Mouse (Mus musculus): Measurements from ENCODE around the gene Tfpt. TPM values are rescaled to one million over a fixed set of nuclear protein-coding genes. Genes with fewer than 3 reads are reported as not detected.

The Tfpt gene
- polyA plus RNA-seq, 1 experiment: 22.6 TPM

DNA sequence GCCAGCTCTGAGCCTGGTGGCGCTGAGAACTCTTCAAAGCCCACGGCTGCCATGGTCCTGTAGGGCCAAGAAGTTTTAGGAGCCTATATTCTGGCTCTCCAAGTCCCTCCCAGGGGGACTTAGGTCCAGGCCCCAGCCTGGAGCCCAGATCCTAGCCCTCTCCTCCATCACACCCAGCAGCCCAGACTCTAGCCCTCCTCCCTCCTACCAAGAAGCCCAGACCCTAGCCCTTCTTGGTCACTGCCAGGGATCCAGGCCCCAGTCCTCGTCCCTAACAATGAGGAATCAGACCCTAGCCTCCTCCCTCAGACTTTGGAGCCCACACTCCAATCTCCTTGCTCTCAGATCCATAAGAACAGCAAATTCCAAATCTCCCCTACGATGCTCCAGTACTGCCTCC, 699 bp downstream of the Tfpt start:
- TF ChIP-seq POLR2A (IDR thresholded peaks at IDR 0.05; ENCODE audit: borderline replicate concordance, low read depth, low read length) (no peak), CTCF (IDR thresholded peaks at IDR 0.05; ENCODE audit: low read depth, low read length) (no peak)
- H3K4me1 ChIP-seq (ENCODE audit: control insufficient read depth, insufficient read depth, low read length): peaks cover 11% of the 10 kb centered on the region
- H3K4me3 ChIP-seq (ENCODE audit: insufficient read depth, low read length): peak overlapping the region; percentile 77
- no peak overlapping the region for H3K27ac ChIP-seq (ENCODE audit: insufficient read depth, low read depth, low read length)

DNA sequence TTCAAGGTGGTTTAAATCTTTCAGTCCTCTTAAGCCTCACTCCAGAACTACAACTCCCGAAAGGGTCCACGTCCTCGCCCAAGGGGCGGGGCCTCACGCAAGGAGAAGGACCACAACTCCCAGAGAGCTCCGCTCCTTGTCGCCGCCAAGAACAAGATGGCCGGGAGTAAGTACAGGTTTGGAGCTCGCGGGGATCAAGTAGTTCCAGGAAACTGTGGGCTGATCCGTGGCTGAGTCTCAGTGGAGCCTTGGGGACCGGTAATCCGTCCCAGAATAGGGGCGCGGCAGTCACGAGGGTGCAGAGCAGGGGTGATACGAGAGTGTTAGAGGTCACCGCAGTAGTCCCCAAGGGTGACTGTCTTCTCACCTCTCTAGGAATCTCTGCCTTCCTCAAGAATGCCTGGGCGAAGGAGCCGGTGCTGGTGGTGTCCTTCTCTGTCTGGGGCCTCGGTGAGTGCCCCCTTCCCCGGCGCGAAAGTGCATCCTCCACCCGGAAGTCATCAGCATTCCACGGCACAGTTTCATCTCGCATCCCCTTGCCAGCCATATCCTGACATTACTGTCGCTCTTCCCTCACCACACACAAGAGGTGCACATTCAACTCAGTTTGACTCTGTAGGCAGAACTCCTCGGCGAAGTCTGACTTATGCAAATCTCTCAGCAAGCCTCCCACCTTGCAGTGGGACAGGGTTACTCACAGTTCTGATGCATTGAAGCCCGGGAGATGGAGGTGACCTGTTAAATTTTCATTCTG, 12.3 kb downstream of the Tfpt start, which contains the start of gene Ndufa3:
TSS of gene Ndufa3 (plus strand) at position 132 of the 754 bp plus-strand sequence.
- H3K4me1 ChIP-seq (ENCODE audit: control insufficient read depth, insufficient read depth, low read length): peaks cover 10% of the 10 kb centered on the region
- H3K27ac ChIP-seq (ENCODE audit: insufficient read depth, low read depth, low read length): peak within 1 kb of the TSS; percentile 1; the same call in 1 of the 2 replicates
- TF ChIP-seq POLR2A (IDR thresholded peaks at IDR 0.05; ENCODE audit: borderline replicate concordance, low read depth, low read length) (peak; percentile 48; the same call in 1 of the 2 replicates), CTCF (IDR thresholded peaks at IDR 0.05; ENCODE audit: low read depth, low read length) (no peak)
- peak within 1 kb of the TSS; percentile 66 for H3K4me3 ChIP-seq (ENCODE audit: insufficient read depth, low read length)

DNA sequence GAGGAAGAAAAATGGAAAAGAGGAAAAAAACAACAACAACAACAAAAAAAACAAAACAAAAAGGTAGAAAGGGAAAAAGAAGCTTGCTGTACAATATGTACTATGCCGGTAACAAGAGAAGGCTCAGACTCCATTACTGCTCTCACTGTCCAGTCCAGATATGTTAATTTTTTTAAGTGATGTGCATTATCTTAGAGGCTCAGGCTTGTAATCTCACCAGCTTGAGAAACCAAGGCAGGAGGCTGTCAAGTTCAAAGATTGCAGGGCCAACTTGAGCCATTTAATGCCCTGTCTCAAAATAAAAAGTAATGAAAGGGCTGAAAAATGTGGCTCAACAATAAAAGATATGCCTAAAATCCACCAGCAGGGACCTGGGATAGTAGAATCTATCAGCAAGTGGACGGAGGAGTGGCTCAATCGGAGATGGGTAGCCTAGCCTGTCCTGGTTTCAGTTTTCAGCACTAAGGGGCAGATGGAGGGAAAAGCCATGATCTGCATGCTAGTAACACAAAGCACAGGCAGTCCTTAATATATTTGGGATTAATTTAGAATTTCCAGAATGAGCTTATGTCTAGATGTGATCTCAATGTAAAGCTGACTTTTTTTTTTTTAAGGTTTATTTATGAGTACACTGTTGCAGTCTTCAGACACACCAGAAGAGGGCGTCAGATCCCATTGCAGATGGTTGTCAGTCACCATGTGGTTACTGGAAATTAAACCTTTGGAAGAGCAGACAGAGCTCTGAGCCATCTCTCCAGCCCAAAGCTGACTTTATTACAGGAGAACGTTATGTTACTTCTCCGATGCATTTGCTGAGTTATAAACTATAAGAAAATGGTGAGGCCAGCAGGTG, 13.1 kb downstream of the Tfpt start:
- peak overlapping the region; percentile 66 for H3K4me3 ChIP-seq (ENCODE audit: insufficient read depth, low read length)
- H3K27ac ChIP-seq (ENCODE audit: insufficient read depth, low read depth, low read length): no peak overlapping the region
- TF ChIP-seq CTCF (IDR thresholded peaks at IDR 0.05; ENCODE audit: low read depth, low read length): no peak
- peaks cover 10% of the 10 kb centered on the region for H3K4me1 ChIP-seq (ENCODE audit: control insufficient read depth, insufficient read depth, low read length)

DNA sequence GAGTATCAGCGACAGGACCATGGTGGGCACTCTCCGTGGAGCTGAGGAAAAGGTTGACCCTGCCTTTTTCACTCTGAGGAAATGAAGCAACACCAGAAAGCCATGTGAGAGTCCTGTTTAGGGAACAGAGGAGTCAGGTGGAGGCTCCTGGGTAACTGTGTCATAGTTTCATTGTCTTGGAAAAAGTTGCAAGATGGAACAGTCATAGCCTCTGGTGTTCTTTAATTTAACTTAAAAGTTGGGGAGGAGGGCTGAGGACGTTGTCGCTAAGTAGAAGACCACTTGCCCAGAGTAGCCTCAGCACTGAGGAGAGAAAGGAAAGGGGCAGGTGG, 13.7 kb downstream of the Tfpt start, which contains the start of gene Oscar:
TSS of gene Oscar (minus strand) at position 101 of the 332 bp plus-strand sequence.
- Histone ChIP-seq H3K27ac (ENCODE audit: insufficient read depth, low read depth, low read length) (no peak within 1 kb of the TSS), H3K4me3 (ENCODE audit: insufficient read depth, low read length) (peak within 1 kb of the TSS; percentile 66), H3K4me1 (ENCODE audit: control insufficient read depth, insufficient read depth, low read length) (peaks cover 10% of the 10 kb centered on the region)
- no peak for TF ChIP-seq CTCF (IDR thresholded peaks at IDR 0.05; ENCODE audit: low read depth, low read length)

DNA sequence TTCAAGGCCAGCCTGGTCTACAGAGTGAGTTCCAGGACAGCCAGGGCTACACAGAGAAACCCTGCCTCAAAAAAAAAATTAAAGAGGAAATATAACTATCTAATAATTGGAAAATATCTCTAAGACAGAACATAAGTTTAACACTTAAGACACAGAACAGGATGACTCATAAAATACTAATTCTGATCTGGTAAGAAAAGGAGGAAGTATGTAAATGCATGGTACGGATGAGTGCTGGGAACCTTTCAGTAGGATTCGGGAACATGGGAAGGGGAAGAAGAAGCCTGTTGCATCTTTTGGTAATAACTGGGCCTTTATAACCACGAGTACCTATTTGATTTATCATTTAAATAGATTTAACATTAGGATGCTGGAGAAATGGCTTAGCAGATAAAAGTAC, 15.7 kb downstream of the Tfpt start:
- peaks cover 15% of the 10 kb centered on the region for H3K4me1 ChIP-seq (ENCODE audit: control insufficient read depth, insufficient read depth, low read length)
- no peak for TF ChIP-seq CTCF (IDR thresholded peaks at IDR 0.05; ENCODE audit: low read depth, low read length)
- TF ChIP-seq POLR2A (IDR thresholded peaks at IDR 0.05; ENCODE audit: borderline replicate concordance, low read depth, low read length): no peak
- no peak overlapping the region for H3K4me3 ChIP-seq (ENCODE audit: insufficient read depth, low read length)
- no peak overlapping the region for H3K27ac ChIP-seq (ENCODE audit: insufficient read depth, low read depth, low read length)

DNA sequence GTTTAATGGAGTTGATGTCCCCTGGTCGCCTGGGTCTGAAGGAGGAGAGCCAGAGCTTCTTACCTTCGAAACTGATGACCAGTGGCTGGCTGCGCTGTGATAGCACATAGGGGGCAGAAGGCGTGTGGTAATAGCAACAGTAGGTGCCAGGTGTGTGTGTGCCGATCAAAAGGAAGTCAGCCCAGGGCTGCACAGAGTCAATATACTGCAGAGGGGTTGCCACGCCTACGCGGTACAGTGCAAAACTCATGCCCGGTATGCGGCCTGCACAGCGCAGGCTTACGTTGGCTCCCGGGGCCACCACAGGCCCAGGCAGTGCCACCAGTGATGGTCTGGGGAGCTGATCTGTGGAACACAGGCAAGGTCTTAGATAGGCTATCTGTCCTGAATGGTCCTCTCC, 18.7 kb downstream of the Tfpt start:
- TF ChIP-seq CTCF (IDR thresholded peaks at IDR 0.05; ENCODE audit: low read depth, low read length) (no peak), POLR2A (IDR thresholded peaks at IDR 0.05; ENCODE audit: borderline replicate concordance, low read depth, low read length) (no peak)
- H3K4me3 ChIP-seq (ENCODE audit: insufficient read depth, low read length): no peak overlapping the region
- no peak overlapping the region for H3K27ac ChIP-seq (ENCODE audit: insufficient read depth, low read depth, low read length)
- peaks cover 12% of the 10 kb centered on the region for H3K4me1 ChIP-seq (ENCODE audit: control insufficient read depth, insufficient read depth, low read length)

DNA sequence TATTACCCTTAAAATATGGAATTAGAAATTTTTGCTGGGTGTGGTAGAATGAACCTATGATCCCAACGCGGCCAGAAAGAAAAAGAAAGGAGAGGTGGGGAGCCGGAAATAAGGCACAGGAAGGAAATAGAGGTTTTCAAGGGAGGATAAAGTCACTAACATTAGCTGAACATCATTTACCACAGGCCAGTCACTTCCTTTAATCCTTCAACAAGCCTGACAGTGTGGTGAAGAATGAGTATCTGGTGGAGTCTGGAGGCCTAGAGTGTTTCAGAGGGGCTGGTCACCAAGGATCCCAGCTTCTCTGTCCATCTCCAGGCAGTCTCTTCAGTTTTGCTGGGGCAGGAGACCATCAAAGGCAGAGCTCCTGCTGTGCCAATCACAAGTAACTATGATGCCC, 19.3 kb downstream of the Tfpt start:
- TF ChIP-seq CTCF (IDR thresholded peaks at IDR 0.05; ENCODE audit: low read depth, low read length) (no peak), POLR2A (IDR thresholded peaks at IDR 0.05; ENCODE audit: borderline replicate concordance, low read depth, low read length) (no peak)
- Histone ChIP-seq H3K4me3 (ENCODE audit: insufficient read depth, low read length) (no peak overlapping the region), H3K4me1 (ENCODE audit: control insufficient read depth, insufficient read depth, low read length) (peaks cover 12% of the 10 kb centered on the region), H3K27ac (ENCODE audit: insufficient read depth, low read depth, low read length) (no peak overlapping the region)

DNA sequence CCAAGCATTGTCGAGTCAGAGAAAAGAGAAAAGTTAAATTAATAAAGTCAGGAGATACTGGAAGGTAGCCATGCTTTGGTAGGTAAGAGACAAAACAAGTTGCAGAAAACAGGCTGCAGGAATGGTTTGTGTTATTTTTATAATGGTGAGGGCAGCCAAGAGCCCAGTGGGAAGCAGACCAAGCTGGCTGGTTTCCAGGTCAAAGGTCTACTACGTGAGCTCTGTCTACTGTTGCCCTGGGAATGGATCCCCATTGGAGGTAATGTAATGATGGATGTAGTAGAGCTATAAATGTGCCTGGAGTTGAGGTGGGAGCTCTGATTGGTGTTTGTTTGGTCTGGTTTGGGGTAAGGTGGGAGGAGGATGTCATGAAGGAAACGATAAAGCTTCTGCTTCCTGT, 20.6 kb downstream of the Tfpt start:
- H3K4me3 ChIP-seq (ENCODE audit: insufficient read depth, low read length): no peak overlapping the region
- H3K27ac ChIP-seq (ENCODE audit: insufficient read depth, low read depth, low read length): no peak overlapping the region
- peaks cover 7% of the 10 kb centered on the region for H3K4me1 ChIP-seq (ENCODE audit: control insufficient read depth, insufficient read depth, low read length)
- TF ChIP-seq CTCF (IDR thresholded peaks at IDR 0.05; ENCODE audit: low read depth, low read length) (no peak), POLR2A (IDR thresholded peaks at IDR 0.05; ENCODE audit: borderline replicate concordance, low read depth, low read length) (no peak)

DNA sequence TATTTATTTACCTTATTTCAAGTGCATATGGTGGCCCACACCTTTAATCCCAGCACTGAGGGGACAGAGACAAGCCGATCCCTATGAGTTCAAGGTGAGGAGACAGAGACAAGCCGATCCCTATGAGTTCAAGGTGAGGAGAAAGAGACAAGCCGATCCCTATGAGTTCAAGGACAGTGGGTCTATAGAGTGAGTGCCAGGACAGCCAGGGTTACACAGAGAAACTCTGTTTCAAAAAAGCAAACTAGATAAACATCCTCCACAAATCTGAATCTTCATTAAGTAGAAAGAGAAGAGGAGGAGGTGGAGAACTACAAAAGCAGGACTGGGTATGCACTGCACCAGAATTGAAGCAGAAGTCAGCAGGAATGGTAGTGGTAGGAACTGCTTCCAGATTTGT, 21.1 kb downstream of the Tfpt start:
- Histone ChIP-seq H3K27ac (ENCODE audit: insufficient read depth, low read depth, low read length) (no peak overlapping the region), H3K4me1 (ENCODE audit: control insufficient read depth, insufficient read depth, low read length) (peaks cover 7% of the 10 kb centered on the region), H3K4me3 (ENCODE audit: insufficient read depth, low read length) (no peak overlapping the region)
- TF ChIP-seq POLR2A (IDR thresholded peaks at IDR 0.05; ENCODE audit: borderline replicate concordance, low read depth, low read length) (no peak), CTCF (IDR thresholded peaks at IDR 0.05; ENCODE audit: low read depth, low read length) (no peak)

DNA sequence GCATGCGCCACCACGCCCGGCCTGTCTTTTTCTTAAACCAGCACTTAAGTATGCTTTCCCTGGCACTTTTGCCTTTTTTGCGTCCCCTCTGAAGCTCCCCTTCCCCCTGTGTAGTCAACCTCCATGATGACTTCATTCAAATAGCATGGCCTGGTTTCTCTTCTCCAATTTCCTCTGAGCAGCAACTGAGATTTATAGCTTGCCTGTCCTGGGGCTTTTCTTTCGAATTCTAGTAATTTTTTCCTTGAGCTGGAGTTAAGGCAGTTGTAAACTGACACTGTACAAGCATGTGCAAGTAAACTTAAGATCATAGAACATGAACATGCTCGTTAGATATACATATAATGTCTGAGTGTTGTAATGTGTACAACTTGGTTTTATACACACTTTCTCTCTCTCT, 22.3 kb downstream of the Tfpt start:
- Histone ChIP-seq H3K27ac (ENCODE audit: insufficient read depth, low read depth, low read length) (no peak overlapping the region), H3K4me1 (ENCODE audit: control insufficient read depth, insufficient read depth, low read length) (peaks cover 7% of the 10 kb centered on the region), H3K4me3 (ENCODE audit: insufficient read depth, low read length) (no peak overlapping the region)
- TF ChIP-seq POLR2A (IDR thresholded peaks at IDR 0.05; ENCODE audit: borderline replicate concordance, low read depth, low read length) (no peak), CTCF (IDR thresholded peaks at IDR 0.05; ENCODE audit: low read depth, low read length) (no peak)
